Mouse (Mus musculus): Measurements from ENCODE around the gene Pnlip.

DNA sequence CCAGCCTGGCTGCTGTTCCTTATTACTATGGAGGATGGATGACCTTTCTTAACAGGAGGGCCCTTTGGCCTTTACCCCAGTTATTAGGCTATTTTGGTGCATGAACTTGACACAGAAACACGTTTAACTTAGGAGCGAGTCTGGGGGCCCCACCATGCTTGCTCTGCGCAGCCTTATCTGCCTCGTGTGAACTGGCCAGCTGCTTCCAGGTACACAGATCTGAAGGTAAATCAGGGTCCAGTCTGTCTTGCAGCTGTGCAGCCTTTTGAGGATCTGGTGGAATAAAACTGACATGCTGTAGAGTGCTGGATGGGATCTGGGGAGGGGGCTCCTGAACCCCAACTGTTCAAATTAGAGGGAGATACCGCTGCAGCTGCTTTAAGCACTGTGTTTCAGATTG is 75.5 kb downstream of the Pnlip start:
- TF ChIP-seq CTCF (IDR thresholded peaks at IDR 0.05; ENCODE audit: control insufficient read depth, insufficient read depth, insufficient read length) (no peak), MYOG (IDR thresholded peaks at IDR 0.05; ENCODE audit: control insufficient read depth, extremely low read depth, insufficient read length) (no peak), USF1 (IDR thresholded peaks at IDR 0.05; ENCODE audit: low read depth) (no peak)
